Mouse (Mus musculus): ENCODE data around the gene Naa38.

GRCm38 (mm10) chr11:69356544-69356943 lies 38.7 kb upstream of the Naa38 start:
- TF ChIP-seq CTCF (IDR thresholded peaks at IDR 0.05; ENCODE audit: low read depth) (no peak), EP300 (IDR thresholded peaks at IDR 0.05; ENCODE audit: low read depth) (no peak)

Data from liver, postnatal 0 days (tissue).